Mouse (Mus musculus) bone marrow macrophage, adult 2 months (primary cell): ENCODE data around the gene Rgs16. TPM values are rescaled to one million over a fixed set of nuclear protein-coding genes. Genes with fewer than 3 reads are reported as not detected.
A peak's percentile ranks its signal among the peaks of the same experiment; 100 is the strongest.

Experiments
- H3K27ac ChIP-seq: 2 replicates; pipeline ENCODE4 v1.5.1; 2012; ENCODE audit warnings: low read depth, low read length; ENCODE audit not compliant: insufficient read depth
- H3K4me1 ChIP-seq: 2 replicates; pipeline ENCODE4 v1.6.1; 2012; ENCODE audit warnings: low read length; ENCODE audit not compliant: control insufficient read depth, insufficient read depth
- H3K4me3 ChIP-seq: 2 replicates; pipeline ENCODE4 v1.5.1; 2012; ENCODE audit warnings: mild to moderate bottlenecking, low read length, moderate library complexity; ENCODE audit not compliant: insufficient read depth
- CTCF ChIP-seq: IDR thresholded peaks from 2 replicates; pipeline ENCODE4 v1.5.1; 2012; ENCODE audit warnings: low read depth, mild to moderate bottlenecking, low read length, moderate library complexity
- POLR2A ChIP-seq: IDR thresholded peaks from 2 replicates; pipeline ENCODE4 v1.6.1; 2012; ENCODE audit warnings: mild to moderate bottlenecking, low read depth, low read length, borderline replicate concordance
- polyA plus RNA-seq: library from polyadenylated mRNA; stranded (reverse); fragments of >200 nt; gene quantifications from 2 replicates; pipeline ENCODE4 v1.2.4, GENCODE M21; 2012; ENCODE audit not compliant: missing spikeins, insufficient read depth, insufficient read length

Rgs16 gene
- polyA plus RNA-seq, 1 experiment, result 0.23 TPM

GRCm38 (mm10) chr1:153737101-153738085 lies 2.8 kb upstream of the Rgs16 start:
- H3K27ac ChIP-seq, result no peak overlapping the region
- TF ChIP-seq POLR2A (no peak), CTCF (no peak)
- H3K4me1 ChIP-seq, result no peaks in the 10 kb centered on the region
- H3K4me3 ChIP-seq, result no peak overlapping the region

DNA sequence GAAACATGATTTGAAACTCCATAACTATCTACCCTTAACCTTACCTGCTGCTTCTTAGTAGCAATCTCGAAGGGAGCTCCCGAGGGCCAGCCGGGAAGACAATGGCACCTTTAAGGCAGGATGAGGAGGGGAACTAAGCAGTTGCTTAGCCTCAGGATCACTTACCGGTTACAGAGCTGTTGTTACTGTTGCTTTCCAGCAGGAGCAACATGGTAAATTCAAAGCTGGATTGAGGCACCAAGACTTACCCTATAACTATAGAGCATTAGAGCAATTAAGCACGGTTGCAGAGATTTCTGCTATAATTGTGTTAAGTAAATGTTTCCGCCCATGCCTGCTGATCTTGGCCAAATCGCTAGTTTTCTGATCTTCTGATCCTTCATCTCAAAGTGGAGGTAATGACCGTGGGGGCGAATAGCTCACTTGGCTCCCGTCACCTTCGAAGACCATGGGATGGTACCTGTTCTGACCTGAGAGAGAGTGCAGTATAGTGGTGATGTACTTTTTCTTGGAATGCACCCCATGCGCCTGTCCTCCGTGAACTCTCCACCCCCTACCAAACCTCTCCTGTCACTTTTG lies 623 bp upstream of the Rgs16 start:
- no peak overlapping the region for H3K4me3 ChIP-seq
- H3K27ac ChIP-seq, result no peak overlapping the region
- H3K4me1 ChIP-seq, result no peaks in the 10 kb centered on the region
- no peak for TF ChIP-seq CTCF
- no peak for TF ChIP-seq POLR2A

GRCm38 (mm10) chr1:153740775-153741400 lies 739 bp downstream of the Rgs16 start:
- Histone ChIP-seq H3K4me1 (no peaks in the 10 kb centered on the region), H3K27ac (no peak overlapping the region), H3K4me3 (no peak overlapping the region)
- TF ChIP-seq CTCF (no peak), POLR2A (no peak)

DNA sequence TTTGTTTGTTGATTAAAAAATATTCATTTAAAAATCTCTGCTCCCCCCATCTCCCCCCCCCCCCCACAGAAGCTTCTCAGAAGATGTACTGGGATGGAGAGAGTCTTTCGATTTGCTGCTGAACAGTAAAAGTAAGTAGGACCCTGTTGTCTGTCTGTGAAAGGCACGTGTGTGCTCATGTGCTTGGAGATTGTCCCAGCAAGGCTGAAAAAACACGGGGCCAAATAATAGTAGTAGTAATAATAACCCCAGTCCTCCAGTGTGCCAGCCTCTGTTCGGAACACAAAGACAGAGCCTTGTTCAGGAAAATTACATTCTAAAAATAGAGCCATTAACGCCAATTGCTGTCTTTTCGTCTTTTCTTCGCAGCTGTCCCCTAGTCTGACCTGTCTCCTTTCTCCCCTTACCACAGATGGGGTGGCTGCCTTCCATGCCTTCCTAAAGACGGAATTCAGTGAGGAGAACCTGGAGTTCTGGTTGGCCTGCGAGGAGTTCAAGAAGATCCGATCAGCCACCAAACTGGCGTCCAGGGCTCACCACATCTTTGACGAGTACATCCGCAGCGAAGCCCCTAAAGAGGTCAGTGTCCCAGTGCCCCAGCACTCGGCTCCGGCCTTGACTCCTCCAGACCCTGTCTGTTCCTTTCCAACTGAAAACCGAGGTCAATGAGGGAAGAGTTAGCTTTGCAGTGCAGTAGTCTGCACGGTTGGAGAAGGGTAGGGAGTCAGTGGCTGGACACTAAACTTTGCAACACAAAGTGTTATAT lies 1.6 kb downstream of the Rgs16 start:
- Histone ChIP-seq H3K27ac (no peak overlapping the region), H3K4me1 (no peaks in the 10 kb centered on the region), H3K4me3 (no peak overlapping the region)
- TF ChIP-seq POLR2A (no peak), CTCF (no peak)

- no peak overlapping the region for H3K4me3 ChIP-seq
- no peak overlapping the region for H3K27ac ChIP-seq
- TF ChIP-seq POLR2A (no peak), CTCF (no peak)
These were observed 2.4 kb downstream of the Rgs16 start for GRCm38 (mm10) chr1:153742374-153743155.

DNA sequence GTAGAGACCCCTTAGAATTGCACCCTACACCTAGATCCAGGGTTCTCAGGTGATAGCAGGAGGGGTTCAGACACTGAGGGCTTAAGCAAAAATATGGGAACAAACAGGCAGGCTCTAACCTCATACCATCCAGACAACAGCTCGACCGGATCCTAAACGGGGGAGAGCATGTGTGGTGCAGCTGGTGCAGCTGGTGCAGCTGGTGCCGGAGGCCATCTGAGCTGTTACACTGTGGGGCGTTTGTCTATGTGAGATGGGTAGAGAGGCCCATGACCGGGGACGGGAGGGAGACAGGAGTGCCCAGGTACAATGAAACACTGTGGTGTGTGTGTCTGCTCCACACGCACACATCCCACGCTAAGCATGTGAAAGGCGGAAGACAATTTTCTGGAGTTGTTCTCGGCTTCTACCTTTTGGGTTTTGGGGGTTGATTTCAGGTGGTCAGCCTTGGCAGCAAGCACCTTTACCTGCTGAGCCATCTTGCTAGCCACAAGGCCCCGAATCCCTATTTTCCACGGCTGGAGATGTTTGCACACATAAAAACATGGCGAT lies 6.0 kb downstream of the Rgs16 start:
- Histone ChIP-seq H3K27ac (no peak overlapping the region), H3K4me1 (peaks cover 14% of the 10 kb centered on the region), H3K4me3 (no peak overlapping the region)
- TF ChIP-seq CTCF (no peak), POLR2A (no peak)

More at GRCm38 (mm10) chr1:153742374-153743155, 2.4 kb downstream of the Rgs16 start:
- no peaks in the 10 kb centered on the region for H3K4me1 ChIP-seq

DNA sequence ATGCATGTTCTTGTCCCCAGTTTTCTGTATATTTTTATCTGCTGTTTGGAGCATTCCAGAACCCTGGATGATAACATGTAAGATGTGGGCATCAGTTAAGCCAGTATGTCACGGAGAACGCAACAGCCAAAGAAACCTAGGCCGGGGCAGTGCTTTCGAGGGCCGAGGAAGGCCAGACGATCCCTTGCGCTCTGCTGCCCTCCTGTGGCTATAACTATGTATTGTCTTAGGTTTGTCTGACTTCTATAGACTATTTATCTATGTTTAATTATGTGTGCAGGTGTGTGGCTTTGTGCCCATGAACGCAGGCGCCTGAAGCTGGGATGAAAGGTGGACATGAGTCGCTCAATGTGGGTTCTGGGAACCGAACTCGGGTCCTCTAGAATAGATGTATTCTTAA lies 6.6 kb downstream of the Rgs16 start:
- Histone ChIP-seq H3K4me3 (no peak overlapping the region), H3K4me1 (peaks cover 18% of the 10 kb centered on the region)

GRCm38 (mm10) chr1:153747861-153748530 lies 7.8 kb downstream of the Rgs16 start:
- Histone ChIP-seq H3K4me1 (peaks cover 18% of the 10 kb centered on the region), H3K4me3 (peak overlapping the region; percentile 58), H3K27ac (peak overlapping the region; percentile 81)
- TF ChIP-seq POLR2A (no peak), CTCF (no peak)

More for the DNA sequence above, 6.6 kb downstream of the Rgs16 start:
- H3K27ac ChIP-seq, result no peak overlapping the region
- no peak for TF ChIP-seq POLR2A
- peak; percentile 77 for TF ChIP-seq CTCF
